Mouse (Mus musculus): ENCODE data around the gene Swsap1. TPM values are rescaled to one million over a fixed set of nuclear protein-coding genes. Genes with fewer than 3 reads are reported as not detected.

Gene Swsap1
- polyA plus RNA-seq, 1 experiment: 0.37 TPM

DNA sequence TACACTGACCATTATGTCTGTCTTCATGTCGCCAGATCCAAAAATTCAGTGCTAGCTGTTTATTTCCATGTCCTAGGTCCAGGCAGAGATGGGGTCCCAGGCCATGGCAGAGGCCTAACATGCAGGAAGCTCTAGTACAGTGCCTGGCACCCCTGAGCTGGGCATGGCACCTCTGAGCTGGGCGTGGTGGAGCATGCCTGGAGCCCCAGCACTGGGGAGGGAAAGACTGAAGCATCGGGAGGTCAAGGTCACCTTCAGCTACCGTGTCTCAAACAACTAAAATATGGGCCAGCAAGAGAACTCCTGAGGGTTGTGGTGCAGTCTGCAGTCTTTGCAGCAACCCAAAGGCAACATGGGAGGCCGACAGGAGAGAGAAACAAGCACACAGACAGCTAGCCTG lies 2.8 kb downstream of the Swsap1 start:
- Histone ChIP-seq H3K4me3 (replicated peaks) (peak overlapping the region; percentile 99), H3K9me3 (ENCODE audit: control insufficient read depth, low read length) (no peaks in the 10 kb centered on the region), H3K36me3 (ENCODE audit: control insufficient read depth) (peaks cover 69% of the 10 kb centered on the region), H3K27me3 (ENCODE audit: control insufficient read depth) (peaks cover 5% of the 10 kb centered on the region; the same call in 1 of the 2 replicates), H3K4me1 (ENCODE audit: control insufficient read depth) (peaks cover 69% of the 10 kb centered on the region)
- TF ChIP-seq TAL1 (IDR thresholded peaks at IDR 0.05; ENCODE audit: low read length) (no peak), GATA1 (IDR thresholded peaks at IDR 0.05; ENCODE audit: low read length) (no peak)

DNA sequence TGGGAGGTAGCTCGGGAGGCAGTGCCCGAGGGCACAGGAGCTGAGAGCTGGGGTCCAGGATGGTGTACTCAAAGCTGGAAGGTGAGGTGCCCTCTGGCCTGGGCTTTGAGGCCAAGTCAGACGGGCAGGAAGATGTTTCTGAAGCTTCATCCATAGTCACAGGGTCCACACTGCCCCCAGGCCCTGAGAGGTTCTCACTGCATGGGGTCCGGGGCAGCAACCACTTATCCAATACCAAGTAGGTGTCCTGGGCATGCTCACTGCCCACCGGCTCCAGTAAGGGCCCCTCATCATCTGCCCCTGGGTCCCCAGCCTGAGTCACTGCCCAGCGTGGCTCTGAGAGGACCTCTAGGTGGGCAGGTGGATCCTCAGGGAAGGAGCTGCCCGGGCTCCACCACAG lies 3.7 kb downstream of the Swsap1 start:
- no peaks in the 10 kb centered on the region for H3K9me3 ChIP-seq (ENCODE audit: control insufficient read depth, low read length)
- peak overlapping the region; percentile 99 for H3K4me3 ChIP-seq (replicated peaks)
- peaks cover 75% of the 10 kb centered on the region for H3K4me1 ChIP-seq (ENCODE audit: control insufficient read depth)
- TF ChIP-seq TAL1 (IDR thresholded peaks at IDR 0.05; ENCODE audit: low read length) (no peak), GATA1 (IDR thresholded peaks at IDR 0.05; ENCODE audit: low read length) (no peak)
- peaks cover 69% of the 10 kb centered on the region for H3K36me3 ChIP-seq (ENCODE audit: control insufficient read depth)
- peaks cover 5% of the 10 kb centered on the region; the same call in 1 of the 2 replicates for H3K27me3 ChIP-seq (ENCODE audit: control insufficient read depth)

DNA sequence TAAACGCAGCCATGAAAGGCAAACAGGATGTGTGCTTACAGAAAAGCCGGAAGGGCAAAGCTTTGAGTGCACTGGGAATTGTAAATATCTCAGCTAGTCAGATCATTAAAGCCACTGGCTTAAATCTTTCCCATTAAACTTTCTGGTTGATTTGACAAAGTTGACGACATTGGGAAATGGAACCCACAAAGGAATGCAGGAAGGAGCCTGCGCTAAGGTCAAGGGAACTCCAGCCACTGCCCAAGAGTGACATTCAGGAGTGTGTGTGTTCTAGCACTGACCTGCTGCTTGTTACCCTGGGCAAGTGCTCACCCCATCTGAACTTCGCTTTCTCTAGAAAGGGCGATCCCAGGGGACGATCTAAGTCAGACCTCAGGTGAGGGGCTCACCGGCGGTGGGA lies 4.6 kb downstream of the Swsap1 start:
- peaks cover 78% of the 10 kb centered on the region for H3K4me1 ChIP-seq (ENCODE audit: control insufficient read depth)
- H3K27me3 ChIP-seq (ENCODE audit: control insufficient read depth): peaks cover 5% of the 10 kb centered on the region; the same call in 1 of the 2 replicates
- peak overlapping the region; percentile 99 for H3K4me3 ChIP-seq (replicated peaks)
- no peaks in the 10 kb centered on the region for H3K9me3 ChIP-seq (ENCODE audit: control insufficient read depth, low read length)
- H3K36me3 ChIP-seq (ENCODE audit: control insufficient read depth): peaks cover 69% of the 10 kb centered on the region
- no peak for TF ChIP-seq TAL1 (IDR thresholded peaks at IDR 0.05; ENCODE audit: low read length)
- TF ChIP-seq GATA1 (IDR thresholded peaks at IDR 0.05; ENCODE audit: low read length): no peak

DNA sequence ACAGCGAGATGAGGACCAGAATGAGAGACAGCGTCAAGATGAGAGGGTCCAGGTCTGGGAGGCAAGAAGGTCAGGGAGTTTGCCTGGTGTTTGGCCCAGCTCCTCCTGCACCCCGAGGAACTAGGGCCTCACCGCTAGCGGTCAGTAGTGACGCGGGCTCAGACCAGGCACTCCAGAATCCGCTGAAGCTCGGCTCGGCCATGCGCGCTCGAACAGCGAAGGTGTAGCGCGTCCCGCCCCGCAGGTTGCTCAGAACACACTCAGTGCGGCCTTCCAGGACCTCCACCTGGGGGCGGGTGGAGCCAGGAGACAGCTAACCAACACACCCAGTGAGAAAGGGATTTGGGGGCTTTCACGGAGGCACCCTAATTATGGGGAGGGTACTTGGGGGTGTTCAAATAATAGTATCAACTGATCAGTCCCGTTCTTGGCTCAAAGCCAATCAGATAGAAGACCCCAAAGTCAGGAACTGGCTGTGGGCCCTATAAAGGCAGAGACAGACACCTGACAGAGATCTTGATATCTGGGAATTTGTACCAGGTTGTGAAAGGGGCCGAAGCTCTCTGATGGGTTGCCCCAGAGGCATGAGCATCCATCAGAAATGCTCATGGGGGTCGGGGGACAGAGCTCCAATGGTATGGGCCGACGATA lies 5.1 kb downstream of the Swsap1 start:
- peaks cover 69% of the 10 kb centered on the region for H3K36me3 ChIP-seq (ENCODE audit: control insufficient read depth)
- TF ChIP-seq TAL1 (IDR thresholded peaks at IDR 0.05; ENCODE audit: low read length) (no peak), GATA1 (IDR thresholded peaks at IDR 0.05; ENCODE audit: low read length) (no peak)
- H3K4me1 ChIP-seq (ENCODE audit: control insufficient read depth): peaks cover 79% of the 10 kb centered on the region
- peak overlapping the region; percentile 99 for H3K4me3 ChIP-seq (replicated peaks)
- H3K27me3 ChIP-seq (ENCODE audit: control insufficient read depth): peaks cover 5% of the 10 kb centered on the region; the same call in 1 of the 2 replicates
- H3K9me3 ChIP-seq (ENCODE audit: control insufficient read depth, low read length): no peaks in the 10 kb centered on the region

DNA sequence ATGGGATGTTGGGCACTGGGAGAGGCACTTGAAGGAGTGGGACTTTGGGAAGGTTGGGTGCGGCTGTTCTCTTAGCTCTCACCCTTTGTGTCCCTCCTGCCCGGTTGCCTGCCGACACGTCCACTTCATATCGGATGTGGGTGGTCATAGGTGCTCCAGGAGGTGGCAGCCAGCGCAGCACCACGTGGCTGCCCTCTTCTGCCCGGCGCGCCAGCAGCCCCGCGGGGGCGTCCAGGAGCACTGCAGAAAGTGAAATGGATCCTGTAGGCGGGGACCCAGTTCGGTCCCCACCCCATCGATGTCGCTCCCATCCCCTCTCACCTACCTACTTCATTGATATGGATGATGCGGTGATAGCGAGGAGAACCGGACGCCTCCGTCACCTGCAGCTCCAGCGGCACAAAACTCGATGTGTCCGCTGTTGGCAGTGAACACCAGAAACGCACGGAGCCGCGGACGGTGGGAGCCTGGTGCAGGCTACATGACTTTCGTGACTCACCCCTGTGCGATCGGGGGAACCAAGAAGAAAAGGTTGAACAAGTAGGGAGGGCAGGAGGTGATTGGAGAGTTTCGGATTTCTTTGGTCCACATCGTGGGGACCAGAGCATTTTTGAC lies 5.9 kb downstream of the Swsap1 start:
- TF ChIP-seq TAL1 (IDR thresholded peaks at IDR 0.05; ENCODE audit: low read length) (no peak), GATA1 (IDR thresholded peaks at IDR 0.05; ENCODE audit: low read length) (no peak; the same call in 1 of the 2 replicates)
- H3K4me3 ChIP-seq (replicated peaks): peak overlapping the region; percentile 99
- peaks cover 5% of the 10 kb centered on the region; the same call in 1 of the 2 replicates for H3K27me3 ChIP-seq (ENCODE audit: control insufficient read depth)
- H3K36me3 ChIP-seq (ENCODE audit: control insufficient read depth): peaks cover 67% of the 10 kb centered on the region
- no peaks in the 10 kb centered on the region for H3K9me3 ChIP-seq (ENCODE audit: control insufficient read depth, low read length)
- peaks cover 73% of the 10 kb centered on the region for H3K4me1 ChIP-seq (ENCODE audit: control insufficient read depth)

DNA sequence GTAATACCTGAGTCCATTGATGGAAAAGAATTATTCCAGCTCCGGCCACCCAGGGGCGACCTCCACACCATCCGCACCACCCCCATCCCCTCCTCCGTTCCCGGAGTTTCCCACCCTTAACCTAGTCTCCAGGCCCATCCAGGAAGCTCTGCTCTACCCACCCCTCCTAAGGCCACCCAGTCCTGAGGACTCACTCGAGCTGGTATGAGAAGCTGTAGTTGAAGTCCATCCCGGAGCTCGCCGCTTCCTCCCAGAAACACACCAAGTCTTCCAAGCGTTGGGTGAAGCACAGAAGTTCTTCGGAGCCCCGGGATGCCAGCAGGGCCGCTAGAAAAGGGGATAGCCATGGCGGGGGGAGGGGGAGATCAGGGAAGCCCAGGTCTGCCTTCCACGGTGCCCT lies 6.5 kb downstream of the Swsap1 start:
- no peaks in the 10 kb centered on the region for H3K9me3 ChIP-seq (ENCODE audit: control insufficient read depth, low read length)
- peaks cover 5% of the 10 kb centered on the region; the same call in 1 of the 2 replicates for H3K27me3 ChIP-seq (ENCODE audit: control insufficient read depth)
- H3K4me3 ChIP-seq (replicated peaks): peak overlapping the region; percentile 99
- H3K4me1 ChIP-seq (ENCODE audit: control insufficient read depth): peaks cover 68% of the 10 kb centered on the region
- peaks cover 62% of the 10 kb centered on the region for H3K36me3 ChIP-seq (ENCODE audit: control insufficient read depth)
- TF ChIP-seq GATA1 (IDR thresholded peaks at IDR 0.05; ENCODE audit: low read length) (no peak), TAL1 (IDR thresholded peaks at IDR 0.05; ENCODE audit: low read length) (no peak)

DNA sequence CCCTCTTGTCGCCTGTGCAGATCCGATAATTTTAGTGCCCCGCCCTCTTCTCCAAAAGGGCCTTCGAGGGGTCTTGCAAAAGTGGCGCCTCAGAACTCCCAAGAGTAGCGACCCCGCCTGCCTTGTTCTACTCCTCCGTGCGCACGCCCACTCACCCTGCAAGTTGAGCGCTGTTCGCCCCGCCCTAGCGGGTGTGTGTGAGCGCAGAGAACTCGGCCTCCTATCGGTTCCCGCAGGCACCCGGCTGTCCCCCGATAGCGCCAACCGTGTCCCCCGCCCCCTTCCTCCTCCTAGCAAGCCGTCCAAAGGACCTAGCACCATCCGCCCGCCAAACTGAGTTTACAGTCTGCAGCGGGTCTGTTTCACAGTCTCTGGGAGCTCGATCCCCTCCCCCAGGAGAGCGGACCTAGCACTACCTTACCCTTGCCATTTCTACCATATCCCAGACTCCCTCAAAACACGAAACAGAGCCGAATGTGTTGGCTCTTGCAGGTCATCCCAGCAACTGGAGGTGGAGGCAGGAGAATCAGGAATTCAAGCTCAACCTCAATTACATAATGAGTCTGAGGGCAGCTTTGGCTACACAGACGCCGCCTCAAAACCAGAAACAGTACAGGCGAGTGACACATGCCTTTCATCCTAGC lies 7.0 kb downstream of the Swsap1 start:
- TF ChIP-seq GATA1 (IDR thresholded peaks at IDR 0.05; ENCODE audit: low read length): peak; percentile 92
- peak; percentile 96 for TF ChIP-seq TAL1 (IDR thresholded peaks at IDR 0.05; ENCODE audit: low read length)
- Histone ChIP-seq H3K9me3 (ENCODE audit: control insufficient read depth, low read length) (no peaks in the 10 kb centered on the region), H3K27me3 (ENCODE audit: control insufficient read depth) (peaks cover 5% of the 10 kb centered on the region; the same call in 1 of the 2 replicates), H3K4me1 (ENCODE audit: control insufficient read depth) (peaks cover 62% of the 10 kb centered on the region), H3K4me3 (replicated peaks) (peak overlapping the region; percentile 99), H3K36me3 (ENCODE audit: control insufficient read depth) (peaks cover 57% of the 10 kb centered on the region)

DNA sequence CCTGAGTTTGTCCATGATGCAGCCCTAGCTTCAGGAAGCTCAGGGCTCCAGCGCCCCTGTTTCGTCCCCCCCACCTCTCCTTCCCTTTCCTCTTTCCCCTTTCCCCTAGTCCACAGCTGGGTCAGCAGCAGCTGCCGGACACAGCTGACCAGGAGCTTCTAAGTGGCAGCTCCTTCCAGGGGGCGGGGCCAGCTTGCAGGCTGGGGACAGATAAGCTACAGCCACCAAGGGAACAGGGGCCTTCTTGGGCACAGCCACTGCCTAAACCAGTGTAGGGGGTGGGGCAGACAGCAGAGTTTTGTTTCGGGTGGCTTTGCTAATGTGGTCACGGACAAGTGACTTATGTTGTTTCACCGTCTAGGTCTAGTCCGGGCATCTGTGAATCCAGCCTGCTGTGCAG lies 7.9 kb downstream of the Swsap1 start, which contains the start of gene Epor:
Gene Epor, minus strand, starts transcription at position 90 of the 400 bp plus-strand sequence.
- peaks cover 48% of the 10 kb centered on the region for H3K36me3 ChIP-seq (ENCODE audit: control insufficient read depth)

DNA sequence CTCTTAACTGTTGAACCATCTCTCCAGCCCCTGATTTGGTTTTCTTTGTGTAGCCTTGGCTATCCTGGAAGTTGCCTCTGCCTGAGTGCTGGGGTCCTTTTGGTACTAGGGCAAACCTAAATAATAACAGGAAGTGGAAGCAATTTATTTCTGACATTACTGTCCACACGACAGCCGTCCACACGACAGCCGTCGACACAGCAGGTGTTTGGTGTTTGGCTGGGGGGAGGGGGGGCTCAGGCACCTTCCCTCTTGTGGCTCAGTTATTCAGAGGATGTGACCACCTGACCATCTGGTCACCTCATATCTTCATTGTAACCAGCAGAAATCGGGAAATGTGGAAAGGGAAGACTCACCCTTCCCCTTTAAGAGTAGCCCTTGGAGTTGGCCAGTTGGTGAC lies 13.3 kb downstream of the Swsap1 start:
- no peak overlapping the region for H3K4me3 ChIP-seq (replicated peaks)
- H3K9me3 ChIP-seq (ENCODE audit: control insufficient read depth, low read length): no peaks in the 10 kb centered on the region
- peaks cover 12% of the 10 kb centered on the region for H3K27me3 ChIP-seq (ENCODE audit: control insufficient read depth)
- H3K36me3 ChIP-seq (ENCODE audit: control insufficient read depth): no peaks in the 10 kb centered on the region
- peaks cover 21% of the 10 kb centered on the region for H3K4me1 ChIP-seq (ENCODE audit: control insufficient read depth)
- TF ChIP-seq GATA1 (IDR thresholded peaks at IDR 0.05; ENCODE audit: low read length): no peak
- no peak for TF ChIP-seq TAL1 (IDR thresholded peaks at IDR 0.05; ENCODE audit: low read length)

More for the DNA sequence above, 7.9 kb downstream of the Swsap1 start, which contains the start of gene Epor:
- peak within 1 kb of the TSS; percentile 99 for H3K4me3 ChIP-seq (replicated peaks)
- TF ChIP-seq TAL1 (IDR thresholded peaks at IDR 0.05; ENCODE audit: low read length) (peak; percentile 38; the same call in 1 of the 3 replicates), GATA1 (IDR thresholded peaks at IDR 0.05; ENCODE audit: low read length) (peak; percentile 91)
- peaks cover 55% of the 10 kb centered on the region for H3K4me1 ChIP-seq (ENCODE audit: control insufficient read depth)
- H3K27me3 ChIP-seq (ENCODE audit: control insufficient read depth): peaks cover 8% of the 10 kb centered on the region; the same call in 1 of the 2 replicates
- H3K9me3 ChIP-seq (ENCODE audit: control insufficient read depth, low read length): no peaks in the 10 kb centered on the region
